Mouse (Mus musculus) embryonic fibroblast, embryonic 13.5 days (primary cell): ENCODE results near the gene Sumo2.

ENCODE experiments used
- CTCF ChIP-seq: IDR thresholded peaks from 2 replicates; pipeline ENCODE4 v1.5.1; 2011; ENCODE audit warnings: mild to moderate bottlenecking, control low read depth, low read length, moderate library complexity, borderline replicate concordance; ENCODE audit not compliant: insufficient read depth
- POLR2A ChIP-seq: IDR thresholded peaks from 2 replicates; pipeline ENCODE4 v1.6.1; 2011; ENCODE audit warnings: low read depth, mild to moderate bottlenecking, control low read depth, low read length, moderate library complexity

- TF ChIP-seq POLR2A (no peak), CTCF (no peak)
Observed at GRCm38 (mm10) chr11:115509773-115510506, 26.1 kb downstream of the Sumo2 start.
